Mouse (Mus musculus) G1E (cell line): ENCODE measurements around the gene Trpm8.

Experiments
- CTCF ChIP-seq: IDR thresholded peaks from 2 replicates; pipeline ENCODE4 v1.5.1; 2012; ENCODE audit warnings: low read depth, low read length, inconsistent platforms, mixed read lengths
- GATA1 ChIP-seq: IDR thresholded peaks from 2 replicates; pipeline ENCODE4 v1.6.1; 2012; ENCODE audit warnings: borderline replicate concordance, low read length, inconsistent platforms, mixed read lengths
- POLR2AphosphoS5 ChIP-seq: IDR thresholded peaks from 2 replicates; pipeline ENCODE4 v1.6.1; 2012; ENCODE audit warnings: low read depth, low read length, inconsistent platforms; ENCODE audit not compliant: insufficient replicate concordance
- TAL1 ChIP-seq: conservative IDR thresholded peaks from 2 replicates; pipeline ENCODE4 v1.6.1; 2012; ENCODE audit warnings: low read depth, low read length, inconsistent platforms, mixed read lengths

GRCm38 (mm10) chr1:88310349-88310748 lies 32.9 kb downstream of the Trpm8 start:
- TF ChIP-seq CTCF (no peak), TAL1 (no peak), GATA1 (no peak), POLR2AphosphoS5 (no peak)
